Mouse (Mus musculus) megakaryocyte, embryonic 14.5 days (primary cell): ENCODE data around the gene D830030K20Rik.
"Not testable (repeated sequence)": the region's sequence is repeated elsewhere in the genome, so short reads cannot be mapped to it uniquely, and the experiment has no call there.

Experiments
- FLI1 ChIP-seq: IDR thresholded peaks from 2 replicates; pipeline ENCODE4 v1.6.1; 2012; ENCODE audit warnings: low read length, inconsistent platforms, mixed read lengths
- GATA1 ChIP-seq: IDR thresholded peaks from 3 replicates; pipeline ENCODE4 v1.6.1; 2012; ENCODE audit warnings: mixed read lengths, low read length, inconsistent platforms, borderline replicate concordance

GRCm38 (mm10) chr14:3209367-3209766 is 1.1 kb downstream of the D830030K20Rik start:
- TF ChIP-seq GATA1, FLI1: not testable (repeated sequence)
